Mouse (Mus musculus): Measurements from ENCODE around the gene Pcbp3. TPM values are rescaled to one million over a fixed set of nuclear protein-coding genes. Genes with fewer than 3 reads are reported as not detected.

Pcbp3 gene
- polyA plus RNA-seq (2015; fragmentation: Nextera tagmentation; extraction: Ambion mirVana), result 118 and 146 TPM in 2 replicates

- peaks cover 38% of the 10 kb centered on the region for H3K4me1 ChIP-seq (replicated peaks)
- 2% methylated on average over 58 of the region's 62 CpGs for WGBS
- H3K4me2 ChIP-seq, result peak within 1 kb of the TSS; percentile 93
- no peaks in the 10 kb centered on the region for H3K36me3 ChIP-seq
- H3K9me3 ChIP-seq, result no peaks in the 10 kb centered on the region
- H3K27me3 ChIP-seq, result no peaks in the 10 kb centered on the region
- H3K9ac ChIP-seq, result peak within 1 kb of the TSS; percentile 88
- peak; percentile 97 for ATAC-seq (ENCODE audit: low read depth)
- H3K27ac ChIP-seq (replicated peaks), result peak within 1 kb of the TSS; percentile 78
- H3K4me3 ChIP-seq, result peak within 1 kb of the TSS; percentile 75
These were observed at the start of gene Pcbp3 for GRCm38 (mm10) chr10:76961790-76962489. Pcbp3 (minus strand) TSS chr10:76961887.

- Histone ChIP-seq H3K4me1 (replicated peaks) (peaks cover 19% of the 10 kb centered on the region), H3K9me3 (no peaks in the 10 kb centered on the region), H3K36me3 (no peaks in the 10 kb centered on the region), H3K27me3 (no peaks in the 10 kb centered on the region), H3K27ac (replicated peaks) (peak overlapping the region; percentile 83), H3K4me3 (no peak overlapping the region), H3K4me2 (no peak overlapping the region), H3K9ac (no peak overlapping the region)
- ATAC-seq (ENCODE audit: low read depth), result no peak
- 88% methylated on average over 3 of the region's 3 CpGs for WGBS
These were observed 47.0 kb upstream of the Pcbp3 start for GRCm38 (mm10) chr10:77008698-77009097.

- no peak overlapping the region for H3K4me2 ChIP-seq
These were observed 46.4 kb upstream of the Pcbp3 start for GRCm38 (mm10) chr10:77008109-77008561.

GRCm38 (mm10) chr10:77007433-77008108 is 45.9 kb upstream of the Pcbp3 start:
- Histone ChIP-seq H3K9me3 (no peaks in the 10 kb centered on the region), H3K36me3 (no peaks in the 10 kb centered on the region), H3K9ac (no peak overlapping the region), H3K27ac (replicated peaks) (peak overlapping the region; percentile 83), H3K4me3 (no peak overlapping the region), H3K4me2 (no peak overlapping the region), H3K4me1 (replicated peaks) (peaks cover 19% of the 10 kb centered on the region), H3K27me3 (no peaks in the 10 kb centered on the region)
- no peak for ATAC-seq (ENCODE audit: low read depth)
- WGBS, result 38% methylated on average over 8 of the region's 8 CpGs

More at GRCm38 (mm10) chr10:77008109-77008561, 46.4 kb upstream of the Pcbp3 start:
- Histone ChIP-seq H3K9ac (0 out of 2 replicates have a peak overlapping the region, but pooled peaks have one; percentile 23), H3K27ac (replicated peaks) (peak overlapping the region; percentile 83), H3K4me3 (no peak overlapping the region), H3K27me3 (no peaks in the 10 kb centered on the region), H3K9me3 (no peaks in the 10 kb centered on the region), H3K4me1 (replicated peaks) (peaks cover 19% of the 10 kb centered on the region), H3K36me3 (no peaks in the 10 kb centered on the region)
- no peak for ATAC-seq (ENCODE audit: low read depth)
- 29% methylated on average over 9 of the region's 9 CpGs for WGBS

- no peak for ATAC-seq (ENCODE audit: low read depth)
- no peak overlapping the region for H3K9ac ChIP-seq
- H3K4me2 ChIP-seq, result no peak overlapping the region
- no peaks in the 10 kb centered on the region for H3K27me3 ChIP-seq
- H3K4me3 ChIP-seq, result no peak overlapping the region
- H3K9me3 ChIP-seq, result no peaks in the 10 kb centered on the region
- 29% methylated on average over 7 of the region's 7 CpGs for WGBS
- H3K36me3 ChIP-seq, result no peaks in the 10 kb centered on the region
- H3K27ac ChIP-seq (replicated peaks), result no peak overlapping the region
- H3K4me1 ChIP-seq (replicated peaks), result peaks cover 19% of the 10 kb centered on the region
These were observed 43.2 kb upstream of the Pcbp3 start for GRCm38 (mm10) chr10:77004936-77005335.

GRCm38 (mm10) chr10:76997759-76998513 is 36.2 kb upstream of the Pcbp3 start:
- Histone ChIP-seq H3K9me3 (no peaks in the 10 kb centered on the region), H3K4me2 (no peak overlapping the region), H3K27ac (replicated peaks) (no peak overlapping the region), H3K36me3 (no peaks in the 10 kb centered on the region), H3K4me1 (replicated peaks) (peaks cover 8% of the 10 kb centered on the region; the same call in 1 of the 2 replicates), H3K27me3 (no peaks in the 10 kb centered on the region), H3K4me3 (no peak overlapping the region), H3K9ac (no peak overlapping the region)
- no peak; the same call in 1 of the 2 replicates for ATAC-seq (ENCODE audit: low read depth)
- WGBS, result 78% methylated on average over 17 of the region's 17 CpGs

- no peak overlapping the region for H3K4me3 ChIP-seq
- H3K36me3 ChIP-seq, result no peaks in the 10 kb centered on the region
- no peak overlapping the region for H3K4me2 ChIP-seq
- H3K9me3 ChIP-seq, result no peaks in the 10 kb centered on the region
- WGBS, result 66% methylated on average over 3 of the region's 3 CpGs
- no peak overlapping the region for H3K9ac ChIP-seq
- ATAC-seq (ENCODE audit: low read depth), result no peak
- H3K27me3 ChIP-seq, result no peaks in the 10 kb centered on the region
- H3K4me1 ChIP-seq (replicated peaks), result no peaks in the 10 kb centered on the region; the same call in 1 of the 2 replicates
- no peak overlapping the region for H3K27ac ChIP-seq (replicated peaks)
These were observed 30.8 kb upstream of the Pcbp3 start for GRCm38 (mm10) chr10:76992456-76992855.

- Histone ChIP-seq H3K27ac (replicated peaks) (no peak overlapping the region), H3K4me1 (replicated peaks) (no peaks in the 10 kb centered on the region), H3K9me3 (no peaks in the 10 kb centered on the region), H3K4me2 (no peak overlapping the region), H3K36me3 (no peaks in the 10 kb centered on the region), H3K27me3 (no peaks in the 10 kb centered on the region), H3K4me3 (no peak overlapping the region), H3K9ac (no peak overlapping the region)
- WGBS, result 91% methylated on average over 5 of the region's 5 CpGs
- no peak for ATAC-seq (ENCODE audit: low read depth)
These were observed 26.9 kb upstream of the Pcbp3 start for GRCm38 (mm10) chr10:76988586-76988985.

GRCm38 (mm10) chr10:76978042-76978441 is 16.4 kb upstream of the Pcbp3 start:
- Histone ChIP-seq H3K9ac (no peak overlapping the region), H3K4me2 (no peak overlapping the region), H3K36me3 (no peaks in the 10 kb centered on the region), H3K27me3 (no peaks in the 10 kb centered on the region), H3K4me3 (no peak overlapping the region), H3K27ac (replicated peaks) (no peak overlapping the region), H3K4me1 (replicated peaks) (peaks cover 6% of the 10 kb centered on the region; the same call in 1 of the 2 replicates), H3K9me3 (peaks cover 5% of the 10 kb centered on the region; the same call in 1 of the 2 replicates)
- 49% methylated on average over 2 of the region's 2 CpGs for WGBS
- no peak for ATAC-seq (ENCODE audit: low read depth)

- no peak overlapping the region for H3K4me3 ChIP-seq
- 62% methylated on average over 4 of the region's 4 CpGs for WGBS
- peaks cover 6% of the 10 kb centered on the region; the same call in 1 of the 2 replicates for H3K4me1 ChIP-seq (replicated peaks)
- no peaks in the 10 kb centered on the region for H3K27me3 ChIP-seq
- no peaks in the 10 kb centered on the region for H3K9me3 ChIP-seq
- H3K36me3 ChIP-seq, result no peaks in the 10 kb centered on the region
- no peak overlapping the region for H3K27ac ChIP-seq (replicated peaks)
- no peak overlapping the region for H3K9ac ChIP-seq
- no peak for ATAC-seq (ENCODE audit: low read depth)
- no peak overlapping the region for H3K4me2 ChIP-seq
These were observed 15.0 kb upstream of the Pcbp3 start for GRCm38 (mm10) chr10:76976699-76977098.

- no peaks in the 10 kb centered on the region for H3K9me3 ChIP-seq
- no peak overlapping the region for H3K27ac ChIP-seq (replicated peaks)
- no peak overlapping the region for H3K9ac ChIP-seq
- ATAC-seq (ENCODE audit: low read depth), result no peak
- no peak overlapping the region for H3K4me3 ChIP-seq
- no peak overlapping the region for H3K4me2 ChIP-seq
- H3K27me3 ChIP-seq, result no peaks in the 10 kb centered on the region
- WGBS, result 48% methylated on average over 15 of the region's 15 CpGs
- H3K4me1 ChIP-seq (replicated peaks), result peaks cover 6% of the 10 kb centered on the region; the same call in 1 of the 2 replicates
- no peaks in the 10 kb centered on the region for H3K36me3 ChIP-seq
These were observed 12.2 kb upstream of the Pcbp3 start for GRCm38 (mm10) chr10:76973797-76974436.

All from neural tube, embryonic 13.5 days (tissue).